Mouse (Mus musculus): ENCODE measurements around the gene Slc9a3r1. TPM values are rescaled to one million over a fixed set of nuclear protein-coding genes. Genes with fewer than 3 reads are reported as not detected.

The Slc9a3r1 gene
- total RNA-seq, 1 experiment: 43.9 TPM

DNA sequence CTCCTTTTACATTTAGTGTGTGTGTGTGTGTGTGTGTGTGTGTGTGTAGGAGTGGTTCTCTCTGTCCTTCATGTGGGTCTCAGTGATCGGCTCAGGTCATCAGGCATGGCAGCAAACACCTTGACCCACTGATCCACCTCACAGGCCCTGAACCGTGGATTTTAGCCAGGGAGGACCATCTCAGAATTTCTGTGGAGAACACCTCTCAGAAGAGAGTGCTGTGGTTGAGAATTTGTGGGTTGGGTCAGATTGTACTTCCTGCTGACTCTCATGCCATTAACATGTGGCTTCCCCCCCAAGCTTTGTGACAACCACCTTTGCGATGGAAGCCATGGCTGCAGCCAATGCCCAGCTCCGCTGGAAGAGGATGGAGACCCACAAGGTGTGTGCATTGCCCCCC, 37.4 kb downstream of the Slc9a3r1 start:
- no peak for DNase-seq (ENCODE audit: low read depth, low spot score)

DNA sequence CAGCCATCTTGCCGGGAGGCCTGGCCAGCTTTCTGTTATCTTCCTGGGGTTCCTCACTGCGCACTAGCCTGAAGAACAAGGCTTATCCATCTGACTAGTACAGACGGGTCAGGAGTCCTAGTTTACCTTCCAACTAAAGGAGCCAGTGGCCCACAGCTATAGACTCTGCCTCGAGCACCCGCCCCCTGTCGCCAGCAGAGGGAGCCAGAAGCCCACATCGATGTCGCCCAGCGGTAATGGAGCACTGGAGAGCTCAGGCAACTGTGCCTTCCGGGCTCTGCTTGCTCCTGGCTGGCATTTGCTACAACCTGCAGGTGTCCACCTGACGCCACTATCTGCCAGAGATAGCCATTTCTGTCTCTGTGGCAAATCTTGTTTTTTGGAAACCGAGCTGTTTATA, 39.2 kb downstream of the Slc9a3r1 start:
- TF ChIP-seq MAFK (IDR thresholded peaks at IDR 0.05; ENCODE audit: insufficient read depth, low read depth, low read length) (no peak), ZC3H11A (IDR thresholded peaks at IDR 0.05; ENCODE audit: borderline replicate concordance, low read depth, low read length) (peak; percentile 81)
- peak; percentile 59 for DNase-seq (ENCODE audit: low read depth, low spot score)
- H3K9ac ChIP-seq (ENCODE audit: insufficient read depth, low read depth, low read length, poor library complexity, severe bottlenecking): no peak overlapping the region
- no peak overlapping the region for H3K4me3 ChIP-seq (ENCODE audit: insufficient read depth in 1 of 2, low read depth in 1 of 2, low read length in 2 of 2, poor library complexity in 1 of 2, severe bottlenecking in 1 of 2)
- H3K9me3 ChIP-seq (ENCODE audit: control insufficient read depth, insufficient read depth, low read depth, low read length): no peaks in the 10 kb centered on the region
- in situ Hi-C loops (cut with MboI; ENCODE audit: low sequenced_read_pairs in 2 of 2, unreplicated experiment in 2 of 2): loop anchor here in 1 of 2 experiments (5.0 kb wide), 1 partner anchor 70 kb away; no protein-coding TSS in a partner anchor
- no peak overlapping the region for H3K27ac ChIP-seq (ENCODE audit: insufficient read depth, low read depth, low read length, poor library complexity, severe bottlenecking)
- peaks cover 0 to 7% of the 10 kb centered on the region in 2 experiments; a peak in 1 of 4 replicates for H3K4me1 ChIP-seq (ENCODE audit: control insufficient read depth in 2 of 2, insufficient read depth in 2 of 2, low read length in 2 of 2, poor library complexity in 1 of 2)
- H3K36me3 ChIP-seq (ENCODE audit: control insufficient read depth, insufficient read depth, low read length, poor library complexity, severe bottlenecking): peaks cover 8% of the 10 kb centered on the region; the same call in 1 of the 2 replicates

More for the DNA sequence above, 37.4 kb downstream of the Slc9a3r1 start:
- no peak overlapping the region for H3K9ac ChIP-seq (ENCODE audit: insufficient read depth, low read depth, low read length, poor library complexity, severe bottlenecking)
- peaks cover 0 to 3% of the 10 kb centered on the region in 2 experiments; a peak in 1 of 4 replicates for H3K4me1 ChIP-seq (ENCODE audit: control insufficient read depth in 2 of 2, insufficient read depth in 2 of 2, low read length in 2 of 2, poor library complexity in 1 of 2)
- in situ Hi-C loops (cut with MboI; ENCODE audit: low sequenced_read_pairs in 2 of 2, unreplicated experiment in 2 of 2): loop anchor here in 1 of 2 experiments (5.0 kb wide), 1 partner anchor 72 kb away; no protein-coding TSS in a partner anchor
- H3K36me3 ChIP-seq (ENCODE audit: control insufficient read depth, insufficient read depth, low read length, poor library complexity, severe bottlenecking): peaks cover 4% of the 10 kb centered on the region; the same call in 1 of the 2 replicates
- TF ChIP-seq CHD2 (IDR thresholded peaks at IDR 0.05; ENCODE audit: low read depth, low read length) (no peak), HCFC1 (IDR thresholded peaks at IDR 0.05; ENCODE audit: borderline replicate concordance, insufficient read depth, low read length) (no peak), MAFK (IDR thresholded peaks at IDR 0.05; ENCODE audit: insufficient read depth, low read depth, low read length) (no peak), ZNF384 (IDR thresholded peaks at IDR 0.05; ENCODE audit: low read depth, low read length) (no peak), ZC3H11A (IDR thresholded peaks at IDR 0.05; ENCODE audit: borderline replicate concordance, low read depth, low read length) (no peak)
- no peak overlapping the region for H3K4me3 ChIP-seq (ENCODE audit: insufficient read depth in 1 of 2, low read depth in 1 of 2, low read length in 2 of 2, poor library complexity in 1 of 2, severe bottlenecking in 1 of 2)
- H3K27ac ChIP-seq (ENCODE audit: insufficient read depth, low read depth, low read length, poor library complexity, severe bottlenecking): no peak overlapping the region
- no peaks in the 10 kb centered on the region for H3K9me3 ChIP-seq (ENCODE audit: control insufficient read depth, insufficient read depth, low read depth, low read length)

DNA sequence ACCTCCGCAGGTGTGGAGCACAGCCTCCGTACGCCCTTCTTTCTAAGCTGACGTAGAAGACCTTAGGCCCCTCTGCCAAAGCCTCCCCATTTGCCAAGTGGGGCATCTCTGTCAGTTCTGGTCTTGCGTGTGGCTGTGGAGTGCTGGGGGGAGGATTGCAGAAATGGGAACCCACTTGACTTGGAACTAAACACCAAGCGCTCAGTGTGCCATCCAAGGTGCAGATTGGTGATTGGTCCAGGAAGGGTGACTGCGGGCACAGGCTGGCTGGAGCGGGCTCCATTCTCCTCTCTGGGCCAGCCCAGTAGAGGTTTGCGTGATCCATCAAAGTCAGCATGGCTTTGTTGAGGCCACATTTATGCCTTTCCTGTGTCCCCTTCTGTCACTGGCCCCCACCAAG, 39.6 kb downstream of the Slc9a3r1 start:
- Histone ChIP-seq H3K27ac (ENCODE audit: insufficient read depth, low read depth, low read length, poor library complexity, severe bottlenecking) (no peak overlapping the region), H3K9me3 (ENCODE audit: control insufficient read depth, insufficient read depth, low read depth, low read length) (no peaks in the 10 kb centered on the region), H3K9ac (ENCODE audit: insufficient read depth, low read depth, low read length, poor library complexity, severe bottlenecking) (no peak overlapping the region), H3K4me3 (ENCODE audit: insufficient read depth in 1 of 2, low read depth in 1 of 2, low read length in 2 of 2, poor library complexity in 1 of 2, severe bottlenecking in 1 of 2) (no peak overlapping the region), H3K4me1 (ENCODE audit: control insufficient read depth in 2 of 2, insufficient read depth in 2 of 2, low read length in 2 of 2, poor library complexity in 1 of 2) (peaks cover 0 to 7% of the 10 kb centered on the region in 2 experiments; a peak in 1 of 4 replicates), H3K36me3 (ENCODE audit: control insufficient read depth, insufficient read depth, low read length, poor library complexity, severe bottlenecking) (peaks cover 6% of the 10 kb centered on the region; the same call in 1 of the 2 replicates)
- TF ChIP-seq CHD2 (IDR thresholded peaks at IDR 0.05; ENCODE audit: low read depth, low read length) (no peak), ZNF384 (IDR thresholded peaks at IDR 0.05; ENCODE audit: low read depth, low read length) (no peak), MAFK (IDR thresholded peaks at IDR 0.05; ENCODE audit: insufficient read depth, low read depth, low read length) (no peak), ZC3H11A (IDR thresholded peaks at IDR 0.05; ENCODE audit: borderline replicate concordance, low read depth, low read length) (no peak), HCFC1 (IDR thresholded peaks at IDR 0.05; ENCODE audit: borderline replicate concordance, insufficient read depth, low read length) (no peak)
- DNase-seq (ENCODE audit: low read depth, low spot score): no peak
- in situ Hi-C loops (cut with MboI; ENCODE audit: low sequenced_read_pairs in 2 of 2, unreplicated experiment in 2 of 2): loop anchor here in 1 of 2 experiments (5.0 kb wide), 1 partner anchor 70 kb away; no protein-coding TSS in a partner anchor

DNA sequence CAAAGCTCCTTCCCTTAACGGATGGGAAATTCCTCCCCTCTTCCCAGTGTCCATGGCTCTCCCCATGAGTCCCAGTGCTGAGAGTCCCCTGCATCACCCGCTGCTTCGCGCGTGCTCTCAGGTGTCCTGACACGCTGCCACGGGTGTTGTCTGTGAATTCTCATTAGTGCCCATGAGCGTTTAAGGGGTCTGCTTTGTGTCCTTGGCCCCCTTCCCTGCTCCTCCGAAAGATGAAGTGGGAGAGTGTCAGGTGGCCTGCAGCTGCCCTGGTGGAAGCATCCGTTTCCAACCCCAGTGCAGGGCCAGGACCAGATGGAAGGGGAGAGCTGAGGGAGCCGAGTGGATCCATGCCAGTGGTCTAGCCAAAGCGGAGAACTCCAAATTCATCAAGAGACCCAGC, 45.0 kb downstream of the Slc9a3r1 start:
- Histone ChIP-seq H3K9ac (ENCODE audit: insufficient read depth, low read depth, low read length, poor library complexity, severe bottlenecking) (no peak overlapping the region), H3K27ac (ENCODE audit: insufficient read depth, low read depth, low read length, poor library complexity, severe bottlenecking) (no peak overlapping the region), H3K9me3 (ENCODE audit: control insufficient read depth, insufficient read depth, low read depth, low read length) (no peaks in the 10 kb centered on the region), H3K36me3 (ENCODE audit: control insufficient read depth, insufficient read depth, low read length, poor library complexity, severe bottlenecking) (peaks cover 4% of the 10 kb centered on the region; the same call in 1 of the 2 replicates), H3K4me3 (ENCODE audit: insufficient read depth in 1 of 2, low read depth in 1 of 2, low read length in 2 of 2, poor library complexity in 1 of 2, severe bottlenecking in 1 of 2) (no peak overlapping the region), H3K4me1 (ENCODE audit: control insufficient read depth in 2 of 2, insufficient read depth in 2 of 2, low read length in 2 of 2, poor library complexity in 1 of 2) (peaks cover 5 to 21% of the 10 kb centered on the region in 2 experiments)
- TF ChIP-seq ZC3H11A (IDR thresholded peaks at IDR 0.05; ENCODE audit: borderline replicate concordance, low read depth, low read length) (no peak), CHD2 (IDR thresholded peaks at IDR 0.05; ENCODE audit: low read depth, low read length) (no peak), MAFK (IDR thresholded peaks at IDR 0.05; ENCODE audit: insufficient read depth, low read depth, low read length) (no peak), HCFC1 (IDR thresholded peaks at IDR 0.05; ENCODE audit: borderline replicate concordance, insufficient read depth, low read length) (no peak), ZNF384 (IDR thresholded peaks at IDR 0.05; ENCODE audit: low read depth, low read length) (no peak)
- in situ Hi-C loops (cut with MboI; ENCODE audit: low sequenced_read_pairs in 2 of 2, unreplicated experiment in 2 of 2): no loop called here
- DNase-seq (ENCODE audit: low read depth, low spot score): no peak
